Mouse (Mus musculus) stomach, embryonic 14.5 days (tissue): Measurements from ENCODE around the gene 2410141K09Rik. TPM values are rescaled to one million over a fixed set of nuclear protein-coding genes. Genes with fewer than 3 reads are reported as not detected.
"Not testable (repeated sequence)": the region's sequence is repeated elsewhere in the genome, so short reads cannot be mapped to it uniquely, and the experiment has no call there.

Experiments used
- ATAC-seq: fragments of 200-750 bp; cut with Nextera tagmentation; 2 replicates; pipeline ENCODE4 v1.8.0; 2017; ENCODE audit warnings: low read depth, moderate TSS enrichment; ENCODE audit not compliant: insufficient number of reproducible peaks, insufficient read depth, low FRiP score
- H3K27ac ChIP-seq: fragments of 300-500 bp; sonication (generic); 2 replicates; pipeline ENCODE4 v1.5.1; 2014; ENCODE audit warnings: mild to moderate bottlenecking, low read length, moderate library complexity, mixed read lengths
- H3K27me3 ChIP-seq: fragments of 300-500 bp; sonication (generic); 2 replicates; pipeline ENCODE4 v1.6.1; 2014; ENCODE audit warnings: low read length, control low read depth, mixed read lengths; ENCODE audit not compliant: control insufficient read depth, insufficient read depth
- H3K36me3 ChIP-seq: fragments of 300-500 bp; sonication (generic); 2 replicates; pipeline ENCODE4 v1.6.1; 2014; ENCODE audit warnings: mild to moderate bottlenecking, control low read depth, low read length, moderate library complexity, mixed read lengths; ENCODE audit not compliant: control insufficient read depth, insufficient read depth
- H3K4me1 ChIP-seq: fragments of 300-500 bp; sonication (generic); 2 replicates; pipeline ENCODE4 v1.6.1; 2014; ENCODE audit warnings: low read length, control low read depth, mixed read lengths; ENCODE audit not compliant: control insufficient read depth, insufficient read depth
- H3K4me2 ChIP-seq: fragments of 300-500 bp; sonication (generic); replicated peaks from 2 replicates; pipeline ENCODE4 v1.6.1; 2014; ENCODE audit warnings: low read depth, low read length, control low read depth
- H3K4me3 ChIP-seq: fragments of 300-500 bp; sonication (generic); 2 replicates; pipeline ENCODE4 v1.5.1; 2014; ENCODE audit warnings: low read depth, low read length, control low read depth
- H3K9ac ChIP-seq: fragments of 300-500 bp; sonication (generic); replicated peaks from 2 replicates; pipeline ENCODE4 v1.6.1; 2014; ENCODE audit warnings: low read depth, mild to moderate bottlenecking, control low read depth, low read length, moderate library complexity, mixed read lengths
- H3K9me3 ChIP-seq: fragments of 300-500 bp; sonication (generic); 2 replicates; pipeline ENCODE4 v1.6.1; 2016; ENCODE audit warnings: low read depth, low read length, control low read depth; ENCODE audit not compliant: control insufficient read depth
- WGBS: fragments of 180-500 bp; shearing (Covaris S2); extraction: QIAGEN DNeasy Blood & Tissue Kit; methylation state at CpG from one replicate; pipeline ENCODE4 v1.1.7; 2014; 5-methylcytosine and 5-hydroxymethylcytosine counted together
- polyA plus RNA-seq: library from polyadenylated mRNA; unstranded; fragments of >200 nt; fragmentation: Nextera tagmentation; extraction: Ambion mirVana; gene quantifications from 2 replicates; pipeline ENCODE4 v1.2.1, GENCODE M21; 2014

The 2410141K09Rik gene
- polyA plus RNA-seq, result not detected in 2 replicates

DNA sequence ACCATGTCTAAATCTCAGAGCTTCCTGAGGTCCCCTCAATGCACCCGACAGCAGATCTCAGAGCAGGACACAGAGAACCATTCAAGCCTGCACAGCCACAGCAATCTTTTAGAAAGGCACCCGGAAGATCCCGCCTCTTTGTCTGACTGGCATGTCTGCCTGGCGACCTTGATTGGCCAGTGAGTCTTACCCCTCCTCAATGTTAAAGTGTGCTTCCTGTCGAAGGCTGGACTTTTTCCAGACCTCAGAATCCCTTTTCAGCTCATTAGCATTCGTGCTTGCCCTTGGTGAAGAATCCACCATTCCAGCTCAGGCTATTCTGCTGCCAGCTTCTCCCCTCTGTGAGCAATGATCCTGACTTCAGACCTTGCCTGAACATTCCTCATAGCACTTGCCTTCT is at the start of gene 2410141K09Rik:
TSS of gene 2410141K09Rik (minus strand) at position 101 of the 400 bp plus-strand sequence.
- not testable (repeated sequence) for H3K4me2 ChIP-seq, H3K4me3 ChIP-seq, H3K4me1 ChIP-seq, H3K36me3 ChIP-seq, H3K9me3 ChIP-seq, H3K27me3 ChIP-seq, H3K9ac ChIP-seq, H3K27ac ChIP-seq, ATAC-seq
- WGBS, result no CpG with 5 or more reads among the region's 6 CpGs

- not testable (repeated sequence) for H3K27me3 ChIP-seq, H3K9ac ChIP-seq, H3K9me3 ChIP-seq, H3K27ac ChIP-seq, H3K4me1 ChIP-seq, H3K36me3 ChIP-seq, H3K4me2 ChIP-seq, H3K4me3 ChIP-seq, ATAC-seq
- no CpG with 5 or more reads among the region's 5 CpGs for WGBS
Observed at GRCm38 (mm10) chr13:66426858-66427257, 14.1 kb downstream of the 2410141K09Rik start.

- H3K4me2 ChIP-seq, H3K4me3 ChIP-seq, H3K27me3 ChIP-seq, H3K9ac ChIP-seq, ATAC-seq, H3K27ac ChIP-seq, H3K9me3 ChIP-seq, H3K4me1 ChIP-seq, H3K36me3 ChIP-seq: not testable (repeated sequence)
- no CpG with 5 or more reads among the region's 2 CpGs for WGBS
Observed at GRCm38 (mm10) chr13:66414962-66415361, 26.0 kb downstream of the 2410141K09Rik start.

Other genes starting within 250 kb of the 2410141K09Rik start
- not detected in 2 replicates for gene Gm10772, start 213.5 kb downstream of the 2410141K09Rik start, polyA plus RNA-seq